Mouse (Mus musculus) gastrocnemius, adult 18-20 months (tissue): ENCODE measurements around the gene Dscam. TPM values are rescaled to one million over a fixed set of nuclear protein-coding genes. Genes with fewer than 3 reads are reported as not detected.

Source experiments
- DNase-seq: peaks from one replicate; pipeline ENCODE4 v3.0.0; 2021; ENCODE audit warnings: low spot score
- total RNA-seq, 2 experiments: library from RNA; stranded (reverse); gene quantifications; 2 replicates each; pipeline ENCODE4 v1.2.3; 2021

The Dscam gene
- total RNA-seq, 2 experiments from 2014 or later = not detected

DNA sequence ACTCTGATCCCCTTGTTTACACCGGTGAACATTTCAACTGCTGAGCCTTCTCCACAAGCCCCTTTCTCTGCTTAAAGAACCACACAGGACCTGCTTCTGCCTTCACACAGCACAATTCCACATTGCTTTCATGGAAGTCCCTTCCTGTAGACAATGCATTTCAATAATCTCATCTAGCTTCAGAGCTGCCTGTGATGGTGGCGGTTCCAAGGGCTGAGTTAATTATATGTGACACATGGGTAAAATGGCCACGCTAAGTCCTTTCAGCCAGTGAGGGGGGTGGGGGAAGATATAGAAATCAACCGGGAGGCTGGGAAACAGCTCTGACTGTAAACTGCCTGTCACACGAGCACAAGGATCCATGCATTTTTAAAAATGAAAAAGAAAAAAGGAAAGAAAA lies 152.2 kb downstream of the Dscam start:
- DNase-seq = no peak

DNA sequence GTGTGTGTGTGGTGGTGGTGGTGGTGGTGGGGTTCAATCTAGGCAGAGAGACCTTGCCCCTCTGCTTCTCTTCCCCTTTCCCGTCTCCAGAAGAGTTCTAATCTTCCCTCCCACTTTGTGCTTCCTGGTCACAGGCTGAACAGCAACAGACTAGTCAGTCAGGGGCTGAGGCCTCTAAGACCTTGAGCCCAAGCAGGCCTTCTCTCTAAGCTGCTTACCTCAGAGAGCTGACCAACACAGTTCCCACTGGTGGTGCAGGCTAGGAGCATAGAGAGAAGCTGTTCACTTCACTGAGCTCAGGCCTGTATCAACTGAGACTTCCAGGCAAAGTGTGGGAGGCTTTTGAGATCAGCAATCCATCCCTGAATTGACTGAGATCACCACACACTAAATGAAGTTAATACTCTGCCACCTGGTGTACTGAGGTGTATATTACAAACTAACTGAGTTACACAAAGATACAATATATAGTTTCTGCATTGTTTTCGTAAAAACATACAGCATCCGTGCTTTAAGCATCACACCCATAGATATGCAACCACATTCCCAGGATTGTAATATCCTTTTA lies 153.3 kb downstream of the Dscam start:
- DNase-seq = no peak

DNA sequence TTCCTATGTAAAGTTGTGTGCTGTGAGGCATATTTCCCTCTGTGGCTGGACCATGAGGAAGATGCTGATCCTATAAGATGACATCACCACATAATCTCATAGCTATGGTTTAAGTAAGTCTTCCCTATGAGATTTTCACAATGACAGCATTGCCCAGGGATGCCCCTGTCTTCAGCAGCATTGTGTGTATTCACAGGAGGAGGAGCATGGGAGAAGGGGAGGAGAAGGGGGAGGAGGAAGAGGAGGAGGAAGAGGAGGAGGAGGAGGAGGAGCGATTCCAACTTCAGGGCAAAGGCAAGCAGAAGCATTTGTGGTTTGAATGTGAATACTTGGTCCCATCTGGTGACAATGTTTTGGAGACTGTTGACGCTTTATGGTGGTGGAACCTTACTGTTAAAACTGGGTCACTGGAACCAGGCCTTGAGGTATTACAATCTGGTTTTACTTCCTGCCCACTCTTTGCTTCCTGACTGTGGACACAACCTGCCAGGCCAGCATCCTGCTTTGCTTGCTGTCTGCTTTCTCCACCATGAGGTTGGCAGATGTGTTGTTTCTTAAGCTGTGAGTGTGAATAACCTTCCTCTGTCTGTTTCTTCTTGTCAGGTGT lies 154.2 kb downstream of the Dscam start:
- no peak for DNase-seq

DNA sequence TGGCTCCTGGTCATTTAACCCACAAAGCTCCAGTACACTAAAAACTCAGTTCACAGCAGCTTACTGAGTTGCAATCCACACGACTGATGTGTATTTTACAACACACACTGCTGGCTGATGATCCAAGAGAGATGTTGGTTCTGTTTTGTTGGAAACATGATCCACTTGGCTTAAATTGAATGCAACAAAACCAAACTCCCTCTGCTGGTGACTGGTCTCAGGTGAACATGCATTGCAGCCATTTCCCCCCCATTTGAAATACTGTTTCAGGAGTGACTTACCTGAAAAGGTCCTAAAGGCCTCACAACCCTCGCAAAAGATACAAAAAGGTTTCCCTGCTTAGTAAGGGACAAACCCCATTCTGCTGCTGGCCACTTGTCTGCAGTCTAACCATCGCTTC lies 156.2 kb downstream of the Dscam start:
- DNase-seq = no peak

DNA sequence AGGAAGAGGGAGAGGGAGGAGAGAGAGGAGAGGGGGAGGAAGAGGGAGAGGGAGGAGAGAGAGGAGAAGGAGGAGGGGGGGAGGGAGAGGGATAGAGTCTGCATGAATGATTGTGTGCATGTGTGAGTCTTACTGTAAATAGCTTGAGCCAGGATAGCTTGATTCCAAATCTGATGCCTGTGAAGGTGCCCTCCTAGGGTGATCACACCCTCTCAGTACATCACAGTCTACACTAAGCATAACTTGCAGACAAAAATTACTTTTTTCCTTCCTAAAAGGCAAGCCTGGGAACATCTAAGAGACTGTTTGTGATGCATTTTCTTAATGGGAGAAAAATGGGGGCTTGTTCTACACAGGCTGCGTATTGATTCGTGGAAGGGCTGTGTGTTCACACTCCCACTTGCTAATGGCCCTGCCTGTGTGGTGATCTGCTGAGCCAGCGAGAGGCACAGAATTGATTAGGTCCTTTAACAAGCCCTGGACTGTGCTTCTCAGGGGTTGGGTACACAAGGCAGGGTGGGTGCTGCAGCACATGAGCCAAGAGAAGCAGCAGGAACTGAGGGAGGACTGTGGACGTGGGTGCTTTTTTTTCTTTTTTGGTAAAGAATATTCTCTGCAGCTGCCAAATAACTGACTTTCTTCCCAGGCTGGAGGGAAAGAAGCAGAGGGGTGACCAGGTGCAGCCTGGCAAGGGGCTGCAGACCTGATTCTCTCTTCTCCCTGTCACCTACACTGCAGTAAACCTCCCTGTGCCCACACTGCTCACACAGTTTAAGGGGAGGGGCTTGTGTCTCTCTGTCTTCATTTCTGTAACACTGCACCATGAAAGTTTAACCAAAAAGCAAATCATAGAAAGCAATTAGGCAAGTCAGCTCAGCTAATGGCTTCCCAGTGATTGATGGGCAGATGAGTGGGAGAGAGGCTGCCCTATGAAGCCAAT lies 161.2 kb downstream of the Dscam start:
- DNase-seq = no peak

DNA sequence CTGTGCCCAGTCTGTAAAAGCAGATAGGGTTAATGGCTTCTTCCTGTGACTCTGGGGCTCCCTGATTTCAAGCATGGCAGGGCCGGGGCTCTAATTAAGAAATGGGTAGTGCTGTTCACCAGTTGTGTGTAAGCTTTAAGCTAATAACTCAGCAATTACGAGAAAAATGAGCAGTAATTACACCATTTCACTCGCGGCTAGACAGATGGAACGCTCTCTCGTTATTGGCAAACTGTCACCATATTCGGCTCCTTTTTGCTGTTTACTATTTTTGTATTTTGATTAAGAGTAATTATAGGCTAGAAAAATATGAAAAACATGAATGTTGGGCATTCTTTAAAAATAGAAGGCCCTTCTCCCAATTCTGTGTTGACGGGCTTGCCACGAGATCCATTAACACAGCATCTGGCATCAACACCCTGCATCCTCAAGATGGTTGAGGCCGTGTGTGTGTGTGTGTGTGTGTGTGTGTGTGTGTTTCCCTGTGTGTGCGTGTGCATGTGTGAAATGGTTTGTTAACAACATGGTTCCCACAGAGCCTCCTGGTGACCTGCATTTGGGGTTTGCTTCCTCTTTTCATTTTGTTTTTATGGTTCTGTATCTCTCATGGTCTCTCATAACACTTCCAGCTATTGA lies 162.5 kb downstream of the Dscam start:
- no peak for DNase-seq

DNA sequence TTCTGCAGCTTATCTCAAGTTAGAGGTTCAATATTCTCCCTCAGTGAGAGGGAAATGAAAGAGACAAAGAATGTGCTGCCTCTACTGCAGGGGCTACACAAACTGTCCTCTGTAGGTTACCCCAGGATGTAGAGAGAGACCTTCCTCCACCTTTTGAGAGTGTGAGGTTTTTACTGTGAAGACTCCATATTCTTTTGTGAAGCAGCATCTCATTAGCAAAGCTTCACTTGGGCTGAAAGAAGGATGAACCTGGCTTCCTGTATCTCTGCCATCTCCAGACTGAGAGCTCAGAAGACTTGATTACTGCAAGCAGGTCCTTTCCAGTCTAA lies 163.7 kb downstream of the Dscam start:
- no peak for DNase-seq

DNA sequence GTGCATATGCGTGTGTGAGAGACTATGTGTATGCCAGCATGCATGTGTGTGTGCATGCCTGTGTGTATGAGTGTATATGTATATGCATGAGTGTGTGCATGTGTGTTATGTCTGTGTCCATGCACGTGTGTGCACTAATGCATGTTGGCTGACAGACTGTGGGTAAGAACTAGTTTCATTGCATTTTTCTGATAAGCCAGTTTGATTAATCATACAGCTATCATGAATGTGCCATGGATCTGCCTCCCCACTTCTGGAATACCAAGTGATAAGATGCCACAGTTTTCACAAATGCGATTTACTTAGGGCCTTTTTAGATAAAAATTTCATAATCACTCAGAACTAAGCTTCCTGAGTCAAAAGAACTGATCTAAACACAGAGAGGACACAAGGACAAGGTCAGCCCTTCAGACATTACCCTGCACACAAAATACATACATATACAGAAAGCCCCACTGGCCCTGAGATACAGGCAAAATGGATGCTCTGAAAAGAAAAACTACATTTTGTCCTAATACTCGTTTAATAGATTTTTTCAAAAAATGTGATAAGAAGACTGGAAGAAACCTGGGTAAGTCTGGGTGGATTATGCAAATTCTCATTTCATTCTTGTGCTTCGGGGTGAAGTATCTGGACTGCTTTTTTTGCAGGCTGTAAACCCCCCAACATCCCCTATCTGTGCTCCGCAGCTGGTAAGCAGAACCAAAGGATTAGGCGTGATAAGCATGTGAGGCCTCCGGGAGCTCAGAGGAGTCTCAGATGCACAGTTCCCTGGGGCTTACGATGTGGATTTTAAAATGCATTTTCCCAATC lies 164.3 kb downstream of the Dscam start:
- DNase-seq = no peak

DNA sequence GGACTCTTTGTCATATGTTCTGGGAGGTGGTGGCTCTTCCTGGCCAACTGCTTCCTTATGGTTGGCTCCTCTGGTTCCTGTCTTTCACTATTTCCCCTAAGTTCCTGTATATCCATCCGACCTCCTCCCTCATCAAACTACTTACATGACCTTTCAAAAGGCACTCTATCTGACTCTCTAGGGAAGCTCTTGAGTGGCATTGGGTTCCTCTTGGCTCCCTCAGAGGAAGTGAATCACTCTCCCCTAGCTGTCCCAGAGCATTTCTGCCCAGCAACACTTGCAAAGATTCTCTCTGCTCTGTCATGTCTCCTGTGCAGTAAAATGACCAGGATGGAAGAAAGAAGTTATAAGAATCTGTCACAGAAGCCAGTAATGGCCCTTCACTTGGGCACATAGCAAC lies 166.6 kb downstream of the Dscam start:
- no peak for DNase-seq

DNA sequence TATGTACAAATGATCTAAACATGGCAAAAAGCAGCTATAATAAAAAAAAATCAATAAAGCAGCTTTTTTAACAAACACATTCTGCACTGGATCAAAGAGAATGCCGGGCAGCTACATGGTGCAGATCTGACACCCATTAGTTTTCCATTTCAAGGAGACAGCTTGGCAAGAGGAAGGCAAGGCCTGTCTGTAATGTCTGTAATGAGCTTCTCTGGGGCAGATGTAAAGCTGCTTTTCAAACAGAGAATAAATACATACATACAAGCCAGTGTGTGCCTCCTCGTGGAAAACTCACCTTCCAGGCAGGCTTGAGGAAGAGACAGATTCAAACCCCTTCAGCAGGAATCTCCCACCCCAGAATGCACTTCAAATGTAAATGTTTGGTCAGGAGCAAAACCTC lies 167.7 kb downstream of the Dscam start:
- no peak for DNase-seq

DNA sequence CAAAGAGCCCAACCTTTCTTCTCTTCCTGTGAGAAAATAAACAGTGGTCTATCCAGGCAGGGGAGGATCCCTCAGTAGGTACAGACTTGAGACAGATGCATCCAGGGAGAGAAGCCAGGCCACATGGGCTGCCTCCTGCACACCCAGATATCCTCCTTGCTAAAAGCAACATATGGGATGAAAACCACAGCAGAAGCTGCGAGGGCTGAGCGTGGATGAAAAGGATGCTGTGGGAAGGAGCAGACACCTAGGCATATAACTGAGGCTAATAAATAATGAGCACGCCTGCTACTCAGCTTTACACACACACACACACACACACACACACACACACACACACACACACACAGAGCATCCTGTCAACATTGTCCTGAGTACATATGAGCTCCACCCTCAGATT lies 168.4 kb downstream of the Dscam start:
- DNase-seq = no peak

DNA sequence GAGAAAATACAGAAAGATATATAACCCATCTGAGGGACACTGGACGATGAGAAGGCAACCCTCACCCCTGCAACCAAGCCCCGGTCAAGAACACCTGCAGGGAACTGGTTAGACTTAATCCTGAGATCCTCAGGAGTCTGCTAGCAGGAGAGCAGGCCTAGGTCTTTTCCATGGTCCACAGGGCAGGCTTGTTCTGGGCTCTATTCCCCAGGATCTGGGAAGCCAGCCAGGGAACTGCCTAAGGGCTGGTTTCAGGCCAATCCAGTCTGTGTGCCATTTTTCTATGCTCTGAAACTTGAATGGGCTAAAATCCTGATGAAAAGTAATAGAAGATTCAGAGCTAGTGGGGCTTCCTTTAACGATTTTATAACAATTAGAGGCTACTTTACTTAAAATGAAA lies 173.7 kb downstream of the Dscam start:
- DNase-seq = peak; percentile 16

DNA sequence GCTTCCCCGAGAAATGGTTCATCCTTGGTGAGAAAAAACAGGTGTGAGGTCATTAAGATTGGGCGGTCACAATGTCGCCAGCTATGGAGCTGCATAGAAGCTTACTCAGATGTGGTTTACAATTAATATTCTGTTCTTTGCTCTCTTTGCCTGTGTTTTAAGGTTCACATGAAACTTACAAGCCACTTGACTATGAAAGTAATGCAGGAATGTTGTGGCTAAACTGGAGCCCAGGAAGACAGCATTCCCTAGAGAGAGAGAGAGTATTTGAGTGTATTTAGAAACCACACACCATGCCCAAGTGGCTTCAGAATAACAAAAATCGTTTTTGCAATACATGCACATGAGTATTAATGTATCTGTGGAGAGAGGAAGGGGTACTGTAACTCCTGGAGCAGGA lies 174.7 kb downstream of the Dscam start:
- DNase-seq = no peak

DNA sequence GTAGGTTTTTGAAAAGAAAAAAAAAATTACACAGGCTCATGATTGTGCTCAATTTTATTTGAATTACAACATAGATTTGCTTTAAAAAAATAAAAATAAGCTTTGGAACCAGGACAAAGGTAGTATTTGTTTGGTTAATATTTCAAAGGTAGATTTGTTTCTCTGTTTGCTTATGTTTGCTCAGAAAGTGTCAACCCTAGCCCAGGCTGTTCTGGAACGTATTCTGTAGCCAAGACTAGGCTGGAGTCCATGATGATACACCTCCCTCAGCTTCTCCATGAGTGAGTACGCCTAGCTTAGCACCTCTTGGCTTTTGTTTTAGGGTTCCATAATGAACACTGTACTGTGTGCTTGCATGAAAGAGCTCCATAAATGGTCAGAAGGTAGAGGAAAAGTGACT lies 183.2 kb downstream of the Dscam start:
- DNase-seq = no peak

DNA sequence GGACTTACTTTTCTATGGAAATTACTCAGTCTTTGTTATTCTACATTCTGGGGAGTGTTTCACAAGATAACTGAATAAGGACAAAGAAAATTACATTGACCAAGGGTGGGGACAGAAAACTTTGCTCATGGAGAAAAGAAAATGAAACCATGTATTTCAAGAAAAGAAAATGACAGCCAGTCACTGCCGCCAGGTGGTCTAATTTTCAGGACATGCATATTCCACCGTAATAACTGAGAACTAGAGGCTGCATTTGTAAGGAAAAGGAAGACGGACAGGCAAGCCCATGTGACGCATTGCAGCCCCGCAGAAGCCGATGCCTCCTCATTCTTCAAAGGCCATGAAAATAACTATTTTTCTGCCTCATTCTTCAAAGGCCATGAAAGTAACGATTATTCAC lies 197.3 kb downstream of the Dscam start:
- DNase-seq = no peak

DNA sequence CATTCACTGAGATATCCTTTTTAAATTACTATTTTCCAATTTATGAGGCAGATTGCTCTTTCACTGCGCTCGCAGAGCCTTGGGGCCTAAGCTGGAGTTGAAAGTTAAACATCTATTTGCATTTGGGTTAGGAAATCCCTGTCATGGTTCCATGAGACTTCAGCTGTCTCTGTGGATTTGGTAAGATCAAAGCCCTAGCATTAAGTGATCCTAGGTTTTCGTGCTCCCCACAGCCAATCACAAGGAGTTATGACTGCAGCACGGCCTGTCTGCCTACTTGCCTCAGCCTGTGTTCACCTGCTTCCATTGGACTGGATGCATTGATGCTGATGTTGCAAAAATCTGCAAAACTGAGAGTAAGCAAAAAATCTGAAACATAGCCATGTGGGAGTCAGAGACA lies 198.8 kb downstream of the Dscam start:
- no peak for DNase-seq

DNA sequence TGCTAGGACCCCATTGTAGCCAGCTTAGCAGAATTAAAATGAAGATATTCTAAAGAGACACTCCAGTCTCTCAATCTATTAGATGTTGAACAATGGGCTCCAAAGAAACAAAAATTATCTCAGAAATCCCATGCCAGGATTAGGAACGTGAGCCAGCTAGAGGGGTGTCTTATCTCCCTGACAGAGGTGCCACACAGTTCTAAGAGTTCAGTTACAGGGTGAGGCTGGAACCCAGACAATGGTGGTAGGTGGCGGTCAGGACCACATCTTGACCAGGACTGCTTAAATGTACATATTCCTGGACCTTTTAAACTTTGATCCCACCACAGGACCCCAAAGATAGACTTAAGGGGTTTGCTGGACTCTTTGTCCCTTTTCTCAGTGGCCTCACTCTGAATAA lies 200.1 kb downstream of the Dscam start:
- no peak for DNase-seq

DNA sequence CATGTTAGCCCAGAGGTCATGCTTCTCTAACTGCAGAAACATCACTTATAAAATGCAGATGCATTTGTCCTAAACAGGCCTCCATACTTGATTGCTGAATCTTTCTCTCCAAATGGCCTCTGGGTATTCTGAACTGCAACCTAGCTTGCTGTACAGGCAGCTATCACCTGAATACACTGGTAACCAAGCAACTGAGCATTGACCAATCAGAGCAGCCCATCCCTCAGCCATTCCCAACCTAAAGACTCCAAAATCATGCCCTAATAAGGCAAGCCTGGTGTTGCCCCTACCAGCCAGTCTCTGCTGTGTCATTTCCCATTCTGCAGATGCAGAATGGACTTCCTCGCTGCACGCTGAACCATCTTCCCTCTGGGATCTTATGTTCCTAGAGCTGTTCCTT lies 200.9 kb downstream of the Dscam start:
- no peak for DNase-seq

DNA sequence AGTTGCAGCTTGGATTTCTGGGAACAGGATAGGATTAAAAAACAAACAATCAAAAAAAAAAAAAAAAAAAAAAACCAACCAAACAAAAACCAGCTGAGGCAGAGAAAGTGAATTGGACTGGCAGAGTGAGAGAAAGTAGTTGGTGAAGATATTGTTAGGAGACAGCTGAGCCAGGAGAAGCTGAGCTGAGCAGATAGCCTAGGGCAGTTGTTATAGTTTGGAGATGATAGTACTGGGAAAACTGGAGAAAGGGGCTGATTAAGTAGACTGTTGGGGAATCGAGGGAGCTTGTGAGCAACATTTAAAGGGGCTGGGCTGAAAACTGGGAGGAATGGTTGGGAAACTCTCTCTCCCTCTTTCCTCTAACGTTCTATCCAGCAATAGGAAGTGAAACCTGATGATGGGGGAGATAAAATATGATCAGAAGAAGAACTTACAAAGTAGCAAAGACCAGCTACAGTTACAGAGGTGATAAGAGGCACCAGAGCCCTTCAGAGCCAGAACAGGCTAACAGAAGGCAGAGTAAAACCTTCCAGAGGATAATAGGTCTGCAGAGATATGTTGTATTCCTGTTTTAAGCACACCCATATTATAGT lies 201.6 kb downstream of the Dscam start:
- DNase-seq = no peak

DNA sequence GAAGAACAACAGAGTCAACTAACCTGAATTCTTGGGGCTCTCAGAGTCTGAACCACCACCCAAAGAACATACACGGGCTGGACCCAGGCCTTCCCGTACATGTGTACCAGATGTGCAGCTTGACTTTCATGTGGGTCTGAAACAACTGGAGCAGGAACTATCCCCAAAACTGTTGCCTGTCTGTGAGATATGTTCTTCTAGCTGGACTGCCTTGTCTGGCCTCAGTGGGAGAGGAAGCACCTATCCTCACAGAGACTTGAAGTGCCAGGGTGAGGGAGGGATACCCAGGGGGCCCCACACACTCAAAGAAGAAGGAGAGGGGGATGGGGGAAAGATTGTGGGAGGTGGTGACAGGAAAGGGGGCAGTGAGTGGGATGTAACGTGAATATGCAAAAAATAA lies 210.9 kb downstream of the Dscam start:
- no peak for DNase-seq
